Mouse (Mus musculus): Measurements from ENCODE around the gene Odf4. TPM values are rescaled to one million over a fixed set of nuclear protein-coding genes. Genes with fewer than 3 reads are reported as not detected.

Gene Odf4
- polyA plus RNA-seq, 1 experiment from 2014 or later = not detected

DNA sequence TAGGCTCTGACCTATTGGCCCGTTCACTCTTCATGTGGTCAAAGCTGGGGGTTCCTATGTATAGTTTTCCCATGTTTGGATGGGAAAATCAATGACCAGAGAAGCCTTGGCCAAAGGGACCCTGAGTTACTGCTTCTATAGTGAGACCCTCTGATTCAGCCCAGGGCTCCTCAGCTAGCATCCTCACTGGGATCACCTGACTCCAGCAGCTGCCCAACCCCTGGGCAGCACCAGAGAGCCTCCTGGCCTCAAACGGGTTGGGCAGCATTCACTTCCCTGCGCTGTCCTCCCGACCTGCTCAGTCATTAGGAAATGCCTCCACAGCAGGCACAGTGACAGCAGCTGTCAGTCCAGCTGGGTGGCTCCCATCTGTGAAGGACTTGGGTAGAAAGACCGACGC is 38.6 kb downstream of the Odf4 start, which contains the start of gene Rnf222:
Gene Rnf222 (plus strand): TSS at position 301 of the 400 bp plus-strand sequence.
- H3K9ac ChIP-seq = no peak within 1 kb of the TSS
- 30% methylated on average over 6 of the region's 6 CpGs for WGBS
- 0 out of 2 replicates have a peak, but pooled peaks cover 3% of the 10 kb centered on the region for H3K4me1 ChIP-seq (ENCODE audit: insufficient read depth)
- TF ChIP-seq CTCF (IDR thresholded peaks at IDR 0.05; ENCODE audit: low read depth) = no peak
- DNase-seq (no peak), ATAC-seq (ENCODE audit: insufficient read depth) (no peak)
- H3K27me3 ChIP-seq (ENCODE audit: insufficient read depth, low read length) = no peaks in the 10 kb centered on the region
- no peak within 1 kb of the TSS for H3K27ac ChIP-seq (ENCODE audit: low read depth)
- H3K36me3 ChIP-seq (ENCODE audit: insufficient read depth) = no peaks in the 10 kb centered on the region
- no peak within 1 kb of the TSS for H3K4me2 ChIP-seq
- H3K4me3 ChIP-seq (ENCODE audit: low read depth, low read length) = no peak within 1 kb of the TSS
- H3K9me3 ChIP-seq (ENCODE audit: low read depth, low read length) = no peaks in the 10 kb centered on the region

GRCm38 (mm10) chr11:68886091-68886490 is 40.8 kb downstream of the Odf4 start:
- ATAC-seq (ENCODE audit: insufficient read depth) (no peak), DNase-seq (no peak)
- Histone ChIP-seq H3K4me1 (ENCODE audit: insufficient read depth) (no peaks in the 10 kb centered on the region), H3K27me3 (ENCODE audit: insufficient read depth, low read length) (no peaks in the 10 kb centered on the region), H3K4me3 (ENCODE audit: low read depth, low read length) (no peak overlapping the region), H3K27ac (ENCODE audit: low read depth) (no peak overlapping the region), H3K4me2 (no peak overlapping the region), H3K36me3 (ENCODE audit: insufficient read depth) (no peaks in the 10 kb centered on the region), H3K9ac (no peak overlapping the region), H3K9me3 (ENCODE audit: low read depth, low read length) (no peaks in the 10 kb centered on the region)
- TF ChIP-seq CTCF (IDR thresholded peaks at IDR 0.05; ENCODE audit: low read depth) = no peak
- 75% methylated on average over 5 of the region's 5 CpGs for WGBS

GRCm38 (mm10) chr11:68884368-68884767 is 42.5 kb downstream of the Odf4 start:
- H3K4me1 ChIP-seq (ENCODE audit: insufficient read depth) = no peaks in the 10 kb centered on the region
- no peak overlapping the region for H3K4me3 ChIP-seq (ENCODE audit: low read depth, low read length)
- H3K27me3 ChIP-seq (ENCODE audit: insufficient read depth, low read length) = no peaks in the 10 kb centered on the region
- no peak overlapping the region for H3K9ac ChIP-seq
- ATAC-seq (ENCODE audit: insufficient read depth) (no peak), DNase-seq (no peak)
- H3K36me3 ChIP-seq (ENCODE audit: insufficient read depth) = no peaks in the 10 kb centered on the region
- no peak overlapping the region for H3K4me2 ChIP-seq
- WGBS = 62% methylated on average over 5 of the region's 5 CpGs
- no peak overlapping the region for H3K27ac ChIP-seq (ENCODE audit: low read depth)
- no peaks in the 10 kb centered on the region for H3K9me3 ChIP-seq (ENCODE audit: low read depth, low read length)
- no peak for TF ChIP-seq CTCF (IDR thresholded peaks at IDR 0.05; ENCODE audit: low read depth)

- no peak for TF ChIP-seq CTCF (IDR thresholded peaks at IDR 0.05; ENCODE audit: low read depth)
These were observed 43.0 kb downstream of the Odf4 start for GRCm38 (mm10) chr11:68883843-68884242.

DNA sequence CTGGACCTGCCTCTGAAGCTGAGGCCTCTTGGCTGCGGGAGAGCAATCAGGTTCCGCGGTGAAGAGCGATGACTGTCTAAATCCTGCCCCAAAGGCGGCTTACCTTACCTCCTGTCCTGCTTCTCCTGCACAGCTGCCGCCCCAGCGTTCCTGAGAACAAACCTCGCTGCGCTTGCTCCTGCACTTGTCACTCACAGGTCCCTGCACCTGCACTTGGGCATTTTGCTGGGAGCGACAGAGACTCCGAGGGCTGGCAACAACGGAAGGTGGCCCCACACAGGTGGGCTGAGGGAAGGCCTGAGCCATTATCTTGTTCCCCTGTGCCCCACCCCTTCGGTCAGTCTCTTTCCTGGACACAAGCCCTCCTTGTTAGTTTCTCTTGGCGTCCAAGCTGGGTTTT is 44.8 kb downstream of the Odf4 start:
- no peaks in the 10 kb centered on the region for H3K4me1 ChIP-seq (ENCODE audit: insufficient read depth)
- no peaks in the 10 kb centered on the region for H3K9me3 ChIP-seq (ENCODE audit: low read depth, low read length)
- H3K36me3 ChIP-seq (ENCODE audit: insufficient read depth) = no peaks in the 10 kb centered on the region
- DNase-seq (no peak), ATAC-seq (ENCODE audit: insufficient read depth) (no peak)
- TF ChIP-seq CTCF (IDR thresholded peaks at IDR 0.05; ENCODE audit: low read depth) = no peak
- no peak overlapping the region for H3K27ac ChIP-seq (ENCODE audit: low read depth)
- H3K4me3 ChIP-seq (ENCODE audit: low read depth, low read length) = no peak overlapping the region
- WGBS = 12% methylated on average over 14 of the region's 14 CpGs
- no peak overlapping the region for H3K9ac ChIP-seq
- no peak overlapping the region for H3K4me2 ChIP-seq
- H3K27me3 ChIP-seq (ENCODE audit: insufficient read depth, low read length) = no peaks in the 10 kb centered on the region

More at GRCm38 (mm10) chr11:68883843-68884242, 43.0 kb downstream of the Odf4 start:
- no peaks in the 10 kb centered on the region for H3K9me3 ChIP-seq (ENCODE audit: low read depth, low read length)
- no peaks in the 10 kb centered on the region for H3K27me3 ChIP-seq (ENCODE audit: insufficient read depth, low read length)
- WGBS = 84% methylated on average over 2 of the region's 2 CpGs
- H3K9ac ChIP-seq = no peak overlapping the region
- ATAC-seq (ENCODE audit: insufficient read depth) (no peak), DNase-seq (no peak)
- H3K4me1 ChIP-seq (ENCODE audit: insufficient read depth) = no peaks in the 10 kb centered on the region
- H3K4me2 ChIP-seq = no peak overlapping the region
- no peak overlapping the region for H3K27ac ChIP-seq (ENCODE audit: low read depth)
- H3K36me3 ChIP-seq (ENCODE audit: insufficient read depth) = no peaks in the 10 kb centered on the region
- H3K4me3 ChIP-seq (ENCODE audit: low read depth, low read length) = no peak overlapping the region

DNA sequence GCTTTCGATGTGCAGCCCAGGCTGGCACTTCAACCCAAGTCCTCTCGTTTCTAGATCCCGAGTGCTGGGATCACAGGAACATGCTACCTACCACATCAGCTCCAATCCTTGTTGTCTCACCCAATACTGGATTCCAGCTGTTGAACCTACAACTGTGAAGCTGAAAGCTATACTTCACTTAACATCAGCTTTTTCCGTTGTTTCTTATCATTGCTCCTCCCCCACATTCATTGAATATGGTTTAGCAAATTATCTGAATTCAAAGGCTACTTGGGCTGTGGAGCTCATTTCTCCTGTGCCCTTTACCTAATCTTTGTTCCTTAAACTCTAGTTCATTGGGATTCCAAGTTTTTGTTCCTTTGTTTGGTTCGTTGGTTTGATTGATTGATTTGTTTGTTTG is 48.1 kb downstream of the Odf4 start:
- Histone ChIP-seq H3K27me3 (ENCODE audit: insufficient read depth, low read length) (no peaks in the 10 kb centered on the region), H3K4me2 (no peak overlapping the region), H3K9me3 (ENCODE audit: low read depth, low read length) (no peaks in the 10 kb centered on the region), H3K9ac (no peak overlapping the region), H3K36me3 (ENCODE audit: insufficient read depth) (no peaks in the 10 kb centered on the region), H3K4me3 (ENCODE audit: low read depth, low read length) (no peak overlapping the region), H3K27ac (ENCODE audit: low read depth) (no peak overlapping the region), H3K4me1 (ENCODE audit: insufficient read depth) (no peaks in the 10 kb centered on the region)
- ATAC-seq (ENCODE audit: insufficient read depth) (no peak), DNase-seq (no peak)
- TF ChIP-seq CTCF (IDR thresholded peaks at IDR 0.05; ENCODE audit: low read depth) = no peak
- 77% methylated on average over 5 of the region's 5 CpGs for WGBS

GRCm38 (mm10) chr11:68874841-68875240 is 52.0 kb downstream of the Odf4 start:
- H3K9me3 ChIP-seq (ENCODE audit: low read depth, low read length) = no peaks in the 10 kb centered on the region
- peak; percentile 83 for TF ChIP-seq CTCF (IDR thresholded peaks at IDR 0.05; ENCODE audit: low read depth)
- peak; percentile 41; the same call in 1 of the 2 replicates for ATAC-seq (ENCODE audit: insufficient read depth)
- H3K4me2 ChIP-seq = no peak overlapping the region
- DNase-seq = peak; percentile 94
- no peaks in the 10 kb centered on the region for H3K4me1 ChIP-seq (ENCODE audit: insufficient read depth)
- H3K9ac ChIP-seq = no peak overlapping the region
- H3K27me3 ChIP-seq (ENCODE audit: insufficient read depth, low read length) = no peaks in the 10 kb centered on the region
- H3K36me3 ChIP-seq (ENCODE audit: insufficient read depth) = no peaks in the 10 kb centered on the region
- no peak overlapping the region for H3K27ac ChIP-seq (ENCODE audit: low read depth)
- WGBS = 1% methylated on average over 2 of the region's 2 CpGs
- H3K4me3 ChIP-seq (ENCODE audit: low read depth, low read length) = no peak overlapping the region

Other genes with a start within 250 kb of the Odf4 start
- gene Myh10, start 235.5 kb downstream of the Odf4 start, polyA plus RNA-seq (2014; fragmentation: Nextera tagmentation; extraction: Ambion mirVana) = 168 and 179 TPM in 2 replicates
- gene Ndel1, start 55.2 kb downstream of the Odf4 start, polyA plus RNA-seq (2014; fragmentation: Nextera tagmentation; extraction: Ambion mirVana) = 63.1 and 67.6 TPM in 2 replicates
- 0.07 and 0.11 TPM in 2 replicates for gene Rnf222, start 38.5 kb downstream of the Odf4 start, polyA plus RNA-seq (2014; fragmentation: Nextera tagmentation; extraction: Ambion mirVana)
- gene Rpl26, start 25.5 kb downstream of the Odf4 start, polyA plus RNA-seq (2014; fragmentation: Nextera tagmentation; extraction: Ambion mirVana) = 1,103 and 1,167 TPM in 2 replicates
- 21.6 and 23.9 TPM in 2 replicates for gene Arhgef15, start 30.4 kb upstream of the Odf4 start, polyA plus RNA-seq (2014; fragmentation: Nextera tagmentation; extraction: Ambion mirVana)
- 3.9 and 4.0 TPM in 2 replicates for gene Slc25a35, start 41.0 kb upstream of the Odf4 start, polyA plus RNA-seq (2014; fragmentation: Nextera tagmentation; extraction: Ambion mirVana)
- 49.9 TPM in 2 replicates for gene Rangrf, start 48.1 kb upstream of the Odf4 start, polyA plus RNA-seq (2014; fragmentation: Nextera tagmentation; extraction: Ambion mirVana)
- gene Pfas, start 81.4 kb upstream of the Odf4 start, polyA plus RNA-seq (2014; fragmentation: Nextera tagmentation; extraction: Ambion mirVana) = 36.8 and 43.3 TPM in 2 replicates
- gene Ctc1, start 88.8 kb upstream of the Odf4 start, polyA plus RNA-seq (2014; fragmentation: Nextera tagmentation; extraction: Ambion mirVana) = 59.3 and 63.6 TPM in 2 replicates
- gene Aurkb, start 118.6 kb upstream of the Odf4 start, polyA plus RNA-seq (2014; fragmentation: Nextera tagmentation; extraction: Ambion mirVana) = 209 and 211 TPM in 2 replicates
- 8.0 and 9.5 TPM in 2 replicates for gene Borcs6, start 132.6 kb upstream of the Odf4 start, polyA plus RNA-seq (2014; fragmentation: Nextera tagmentation; extraction: Ambion mirVana)
- 51.0 and 54.4 TPM in 2 replicates for gene Tmem107, start 143.7 kb upstream of the Odf4 start, polyA plus RNA-seq (2014; fragmentation: Nextera tagmentation; extraction: Ambion mirVana)
- gene Vamp2, start 161.4 kb upstream of the Odf4 start, polyA plus RNA-seq (2014; fragmentation: Nextera tagmentation; extraction: Ambion mirVana) = 64.0 and 64.2 TPM in 2 replicates
- 15.4 and 23.7 TPM in 2 replicates for gene Per1, start 168.1 kb upstream of the Odf4 start, polyA plus RNA-seq (2014; fragmentation: Nextera tagmentation; extraction: Ambion mirVana)
- 0.57 and 0.68 TPM in 2 replicates for gene Hes7, start 193.3 kb upstream of the Odf4 start, polyA plus RNA-seq (2014; fragmentation: Nextera tagmentation; extraction: Ambion mirVana)
- 0.19 and 0.41 TPM in 2 replicates for gene 9130213A22Rik, start 195.5 kb upstream of the Odf4 start, polyA plus RNA-seq (2014; fragmentation: Nextera tagmentation; extraction: Ambion mirVana)
- 0.09 and 0.17 TPM in 2 replicates for gene Aloxe3, start 198.8 kb upstream of the Odf4 start, polyA plus RNA-seq (2014; fragmentation: Nextera tagmentation; extraction: Ambion mirVana)
- gene Alox12b, start 229.9 kb upstream of the Odf4 start, polyA plus RNA-seq (2014; fragmentation: Nextera tagmentation; extraction: Ambion mirVana) = not detected in 2 replicates